Mouse (Mus musculus): ENCODE data around the gene Slain2. TPM values are rescaled to one million over a fixed set of nuclear protein-coding genes. Genes with fewer than 3 reads are reported as not detected.

Slain2 gene
- 23.7 and 28.9 TPM in 2 replicates for polyA plus RNA-seq (2012; ENCODE audit: insufficient read depth, low replicate concordance)

- TF ChIP-seq FLI1 (IDR thresholded peaks at IDR 0.05; ENCODE audit: low read length) = no peak; the same call in 1 of the 2 replicates
- no peak for TF ChIP-seq GATA1 (IDR thresholded peaks at IDR 0.05; ENCODE audit: borderline replicate concordance, low read length)
- H3K4me1 ChIP-seq = peaks cover 69% of the 10 kb centered on the region
- no peaks in the 10 kb centered on the region for H3K27me3 ChIP-seq (replicated peaks)
Observed at GRCm38 (mm10) chr5:72913648-72914557, at the start of gene Slain2. Gene Slain2 (plus strand): TSS chr5:72914304.

GRCm38 (mm10) chr5:72864654-72865178 lies 49.4 kb upstream of the Slain2 start:
- TF ChIP-seq FLI1 (IDR thresholded peaks at IDR 0.05; ENCODE audit: low read length) (no peak), GATA1 (IDR thresholded peaks at IDR 0.05; ENCODE audit: borderline replicate concordance, low read length) (no peak)
- Histone ChIP-seq H3K4me1 (peaks cover 85% of the 10 kb centered on the region), H3K27me3 (replicated peaks) (no peaks in the 10 kb centered on the region), H3K4me3 (replicated peaks) (peak overlapping the region; percentile 94), H3K9me3 (peaks cover 2% of the 10 kb centered on the region; the same call in 1 of the 2 replicates), H3K36me3 (replicated peaks; ENCODE audit: low read length) (peaks cover 72% of the 10 kb centered on the region)

More at GRCm38 (mm10) chr5:72913648-72914557, at the start of gene Slain2:
- Histone ChIP-seq H3K4me3 (replicated peaks) (peak within 1 kb of the TSS; percentile 98), H3K36me3 (replicated peaks; ENCODE audit: low read length) (peaks cover 30% of the 10 kb centered on the region), H3K9me3 (no peaks in the 10 kb centered on the region)

- peaks cover 58% of the 10 kb centered on the region for H3K36me3 ChIP-seq (replicated peaks; ENCODE audit: low read length)
- H3K4me3 ChIP-seq (replicated peaks) = peak overlapping the region; percentile 94
- no peaks in the 10 kb centered on the region for H3K27me3 ChIP-seq (replicated peaks)
- H3K4me1 ChIP-seq = peaks cover 80% of the 10 kb centered on the region
- TF ChIP-seq FLI1 (IDR thresholded peaks at IDR 0.05; ENCODE audit: low read length) = no peak
- peaks cover 3% of the 10 kb centered on the region; the same call in 1 of the 2 replicates for H3K9me3 ChIP-seq
Observed at GRCm38 (mm10) chr5:72866260-72866905, 47.7 kb upstream of the Slain2 start.

GRCm38 (mm10) chr5:72867036-72867672 lies 47.0 kb upstream of the Slain2 start:
- H3K9me3 ChIP-seq = peaks cover 3% of the 10 kb centered on the region; the same call in 1 of the 2 replicates
- peak overlapping the region; percentile 94 for H3K4me3 ChIP-seq (replicated peaks)
- no peaks in the 10 kb centered on the region for H3K27me3 ChIP-seq (replicated peaks)
- TF ChIP-seq GATA1 (IDR thresholded peaks at IDR 0.05; ENCODE audit: borderline replicate concordance, low read length) (no peak), FLI1 (IDR thresholded peaks at IDR 0.05; ENCODE audit: low read length) (no peak)
- peaks cover 50% of the 10 kb centered on the region for H3K36me3 ChIP-seq (replicated peaks; ENCODE audit: low read length)
- H3K4me1 ChIP-seq = peaks cover 77% of the 10 kb centered on the region

- Histone ChIP-seq H3K4me3 (replicated peaks) (peak within 1 kb of the TSS; percentile 94), H3K4me1 (peaks cover 77% of the 10 kb centered on the region), H3K27me3 (replicated peaks) (no peaks in the 10 kb centered on the region), H3K36me3 (replicated peaks; ENCODE audit: low read length) (peaks cover 40% of the 10 kb centered on the region), H3K9me3 (peaks cover 3% of the 10 kb centered on the region; the same call in 1 of the 2 replicates)
- no peak for TF ChIP-seq GATA1 (IDR thresholded peaks at IDR 0.05; ENCODE audit: borderline replicate concordance, low read length)
- TF ChIP-seq FLI1 (IDR thresholded peaks at IDR 0.05; ENCODE audit: low read length) = no peak
Observed at GRCm38 (mm10) chr5:72868091-72868875, 45.8 kb upstream of the Slain2 start, which contains the start of gene Tec. Gene Tec (minus strand): TSS chr5:72868483.

GRCm38 (mm10) chr5:72869779-72870608 lies 44.1 kb upstream of the Slain2 start:
- Histone ChIP-seq H3K4me1 (peaks cover 72% of the 10 kb centered on the region), H3K27me3 (replicated peaks) (no peaks in the 10 kb centered on the region), H3K36me3 (replicated peaks; ENCODE audit: low read length) (peaks cover 24% of the 10 kb centered on the region), H3K4me3 (replicated peaks) (peak overlapping the region; percentile 13), H3K9me3 (peaks cover 3% of the 10 kb centered on the region; the same call in 1 of the 2 replicates)
- TF ChIP-seq GATA1 (IDR thresholded peaks at IDR 0.05; ENCODE audit: borderline replicate concordance, low read length) = no peak
- TF ChIP-seq FLI1 (IDR thresholded peaks at IDR 0.05; ENCODE audit: low read length) = no peak

GRCm38 (mm10) chr5:72871114-72871513 lies 43.0 kb upstream of the Slain2 start:
- peaks cover 70% of the 10 kb centered on the region for H3K4me1 ChIP-seq
- peaks cover 3% of the 10 kb centered on the region; the same call in 1 of the 2 replicates for H3K9me3 ChIP-seq
- peaks cover 14% of the 10 kb centered on the region for H3K36me3 ChIP-seq (replicated peaks; ENCODE audit: low read length)
- no peaks in the 10 kb centered on the region for H3K27me3 ChIP-seq (replicated peaks)
- no peak for TF ChIP-seq GATA1 (IDR thresholded peaks at IDR 0.05; ENCODE audit: borderline replicate concordance, low read length)
- no peak for TF ChIP-seq FLI1 (IDR thresholded peaks at IDR 0.05; ENCODE audit: low read length)
- no peak overlapping the region for H3K4me3 ChIP-seq (replicated peaks)

GRCm38 (mm10) chr5:72879736-72880135 lies 34.4 kb upstream of the Slain2 start:
- TF ChIP-seq GATA1 (IDR thresholded peaks at IDR 0.05; ENCODE audit: borderline replicate concordance, low read length) (no peak), FLI1 (IDR thresholded peaks at IDR 0.05; ENCODE audit: low read length) (no peak)

More at GRCm38 (mm10) chr5:72879736-72880135, 34.4 kb upstream of the Slain2 start:
- peak overlapping the region; percentile 82 for H3K4me3 ChIP-seq (replicated peaks)
- H3K9me3 ChIP-seq = no peaks in the 10 kb centered on the region
- no peaks in the 10 kb centered on the region for H3K36me3 ChIP-seq (replicated peaks; ENCODE audit: low read length)
- H3K27me3 ChIP-seq (replicated peaks) = no peaks in the 10 kb centered on the region
- H3K4me1 ChIP-seq = peaks cover 87% of the 10 kb centered on the region

All from megakaryocyte, embryonic 14.5 days (primary cell).